Mouse (Mus musculus) c-Kit-negative CD71-positive TER-119-positive erythroid progenitor cells, embryonic 14.5 days (primary cell): ENCODE results near the gene Olfr310.

Experiments used
- DNase-seq: peaks from one replicate; pipeline ENCODE4 v3.0.0-alpha.2; 2013; ENCODE audit warnings: low read depth, low spot score

The Olfr310 gene

DNA sequence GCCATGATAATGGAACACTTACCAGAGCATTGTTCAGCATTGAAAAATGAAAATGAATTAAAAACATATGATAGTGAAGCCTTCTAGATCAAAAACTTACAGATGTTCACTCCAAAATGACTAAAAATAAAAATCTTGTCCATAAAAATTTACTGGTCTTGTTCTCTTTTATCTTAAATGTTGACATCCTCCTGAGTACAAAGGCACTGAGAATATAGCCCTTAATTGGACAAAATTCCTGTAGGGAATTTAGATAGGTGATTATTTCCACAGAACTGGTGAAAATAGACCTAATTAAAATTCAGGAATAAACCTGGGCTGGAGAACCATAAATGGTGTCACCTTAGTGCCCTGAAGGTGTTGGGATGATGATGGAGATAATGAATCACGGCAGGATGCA lies at the start of gene Olfr310:
Gene Olfr310, minus strand, starts transcription at position 101 of the 400 bp plus-strand sequence.
- no peak for DNase-seq

DNA sequence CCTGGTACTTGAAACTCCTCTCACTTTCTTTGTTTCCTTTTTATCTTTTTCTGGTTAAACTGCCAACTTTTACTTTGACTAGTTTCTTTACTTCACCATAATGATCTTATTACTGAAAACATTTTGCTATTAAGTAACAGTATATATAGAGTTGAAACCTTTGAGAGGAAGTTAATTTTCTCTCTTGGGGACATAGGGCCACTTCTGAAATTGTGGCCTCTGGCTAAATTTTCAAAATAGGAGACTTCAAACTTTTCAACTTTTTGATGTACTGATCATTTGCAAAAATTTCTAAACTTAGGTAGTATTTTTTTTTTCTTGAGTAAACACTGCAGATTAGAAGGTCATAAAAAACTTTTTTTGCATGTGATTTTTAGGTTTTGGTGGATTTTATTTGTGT lies 48.6 kb upstream of the Olfr310 start, which contains the start of gene Olfr308:
Gene Olfr308, minus strand, starts transcription at position 101 of the 400 bp plus-strand sequence.
- no peak for DNase-seq

DNA sequence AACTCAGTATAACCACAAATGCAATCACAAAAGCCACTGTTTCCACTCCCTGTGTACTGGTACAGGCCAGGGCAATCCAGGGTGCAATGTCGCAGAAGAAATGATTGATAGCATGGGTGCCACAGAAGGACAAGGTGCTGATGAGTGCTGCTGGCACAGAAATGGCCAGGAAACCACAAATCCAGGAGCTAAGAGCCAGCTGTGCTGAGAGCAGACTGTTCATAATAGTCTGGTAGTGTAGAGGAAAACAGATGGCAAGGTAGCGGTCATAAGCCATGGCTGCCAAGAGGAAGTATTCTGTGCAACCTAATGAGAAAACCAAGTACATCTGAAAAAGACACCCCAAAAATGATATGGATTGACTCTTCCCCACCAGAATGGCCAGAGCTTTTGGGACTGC lies 44.4 kb upstream of the Olfr310 start:
- DNase-seq: no peak

DNA sequence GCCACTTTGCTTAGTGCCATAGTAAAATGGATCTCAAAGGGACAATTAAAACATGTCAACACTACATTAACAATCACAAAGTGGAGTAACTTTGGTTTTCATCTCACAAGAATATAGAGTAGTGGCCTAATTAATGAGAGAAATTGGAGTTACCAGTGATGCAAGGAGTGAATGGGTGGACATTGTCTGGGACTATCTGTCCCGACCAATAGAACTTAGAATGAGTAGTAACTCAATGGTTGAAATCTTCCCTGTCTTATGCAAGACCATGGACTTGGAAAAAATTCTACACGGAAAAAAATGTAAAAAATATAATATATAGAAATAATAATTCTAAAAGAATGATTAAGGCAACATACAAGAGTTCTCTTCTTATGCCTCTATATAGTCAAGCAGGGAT lies 36.6 kb upstream of the Olfr310 start, which contains the start of gene Olfr309:
Gene Olfr309, minus strand, starts transcription at position 101 of the 400 bp plus-strand sequence.
- DNase-seq: no peak

DNA sequence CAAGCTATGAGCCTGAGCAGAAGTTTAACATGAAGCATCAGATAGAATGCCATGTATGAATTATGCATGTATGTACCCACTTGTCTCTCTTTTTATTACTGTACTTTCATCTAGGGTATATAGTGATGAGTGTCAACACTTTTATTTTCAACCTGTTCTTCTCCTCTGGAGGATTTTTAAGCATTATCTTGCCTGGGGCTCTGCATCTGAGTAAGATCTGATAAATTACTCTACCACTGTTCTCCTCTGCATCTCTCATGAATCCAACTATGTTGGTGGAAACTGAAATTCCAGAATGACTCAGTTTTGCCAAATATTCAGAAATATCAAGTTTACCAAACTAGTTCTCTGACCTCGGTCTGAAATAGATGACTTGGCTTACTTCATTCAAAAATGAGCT lies 30.8 kb downstream of the Olfr310 start, which contains the start of gene Vmn2r76:
Gene Vmn2r76, minus strand, starts transcription at position 101 of the 400 bp plus-strand sequence.
- DNase-seq: no peak
